Mouse (Mus musculus): ENCODE measurements around the gene Cdk16. TPM values are rescaled to one million over a fixed set of nuclear protein-coding genes. Genes with fewer than 3 reads are reported as not detected.
"Not testable (repeated sequence)": the region's sequence is repeated elsewhere in the genome, so short reads cannot be mapped to it uniquely, and the experiment has no call there.

Cdk16 gene
- polyA plus RNA-seq, 1 experiment from 2014 or later: 112 TPM

- DNase-seq: no peak
Observed at GRCm38 (mm10) chrX:20705083-20705402, 17.3 kb downstream of the Cdk16 start.

GRCm38 (mm10) chrX:20728681-20729080 is 40.9 kb downstream of the Cdk16 start:
- no peak for ATAC-seq (ENCODE audit: low FRiP score, low TSS enrichment)
- no peaks in the 10 kb centered on the region for H3K4me1 ChIP-seq (ENCODE audit: control insufficient read depth, insufficient read depth, low read length)
- no peak overlapping the region for H3K9ac ChIP-seq (replicated peaks; ENCODE audit: low read length)
- no peaks in the 10 kb centered on the region for H3K9me3 ChIP-seq (ENCODE audit: control insufficient read depth, low read length)
- H3K4me2 ChIP-seq (ENCODE audit: low read length): no peak overlapping the region
- WGBS: 79% methylated on average over 5 of the region's 5 CpGs
- no peak for DNase-seq
- H3K36me3 ChIP-seq (ENCODE audit: control insufficient read depth, insufficient read depth, low read length): no peaks in the 10 kb centered on the region
- no peak overlapping the region for H3K4me3 ChIP-seq (replicated peaks; ENCODE audit: low read depth, low read length)
- H3K27ac ChIP-seq (replicated peaks; ENCODE audit: low read depth, low read length): no peak overlapping the region
- no peaks in the 10 kb centered on the region for H3K27me3 ChIP-seq (ENCODE audit: control insufficient read depth, insufficient read depth, low read length)

More at GRCm38 (mm10) chrX:20705083-20705402, 17.3 kb downstream of the Cdk16 start:
- no peaks in the 10 kb centered on the region for H3K9me3 ChIP-seq (ENCODE audit: control insufficient read depth, low read length)
- no peaks in the 10 kb centered on the region for H3K36me3 ChIP-seq (ENCODE audit: control insufficient read depth, insufficient read depth, low read length)
- H3K27ac ChIP-seq (replicated peaks; ENCODE audit: low read depth, low read length): no peak overlapping the region
- no peak for ATAC-seq (ENCODE audit: low FRiP score, low TSS enrichment)
- WGBS: 31% methylated on average over 3 of the region's 3 CpGs
- no peaks in the 10 kb centered on the region for H3K4me1 ChIP-seq (ENCODE audit: control insufficient read depth, insufficient read depth, low read length)
- H3K4me3 ChIP-seq (replicated peaks; ENCODE audit: low read depth, low read length): peak overlapping the region; percentile 62
- peak overlapping the region; percentile 51 for H3K4me2 ChIP-seq (ENCODE audit: low read length)
- no peaks in the 10 kb centered on the region for H3K27me3 ChIP-seq (ENCODE audit: control insufficient read depth, insufficient read depth, low read length)
- H3K9ac ChIP-seq (replicated peaks; ENCODE audit: low read length): peak overlapping the region; percentile 64; the same call in 1 of the 2 replicates

GRCm38 (mm10) chrX:20730048-20730447 is 42.3 kb downstream of the Cdk16 start:
- H3K4me2 ChIP-seq (ENCODE audit: low read length); H3K9me3 ChIP-seq (ENCODE audit: control insufficient read depth, low read length); DNase-seq; H3K4me3 ChIP-seq (replicated peaks; ENCODE audit: low read depth, low read length); ATAC-seq (ENCODE audit: low FRiP score, low TSS enrichment); H3K27ac ChIP-seq (replicated peaks; ENCODE audit: low read depth, low read length); H3K36me3 ChIP-seq (ENCODE audit: control insufficient read depth, insufficient read depth, low read length); H3K27me3 ChIP-seq (ENCODE audit: control insufficient read depth, insufficient read depth, low read length); H3K9ac ChIP-seq (replicated peaks; ENCODE audit: low read length); H3K4me1 ChIP-seq (ENCODE audit: control insufficient read depth, insufficient read depth, low read length): not testable (repeated sequence)
- WGBS: 40% methylated on average over 10 of the region's 10 CpGs

- H3K4me3 ChIP-seq (replicated peaks; ENCODE audit: low read depth, low read length): no peak overlapping the region
- no peak overlapping the region for H3K27ac ChIP-seq (replicated peaks; ENCODE audit: low read depth, low read length)
- no peaks in the 10 kb centered on the region for H3K9me3 ChIP-seq (ENCODE audit: control insufficient read depth, low read length)
- H3K9ac ChIP-seq (replicated peaks; ENCODE audit: low read length): no peak overlapping the region
- no peaks in the 10 kb centered on the region for H3K36me3 ChIP-seq (ENCODE audit: control insufficient read depth, insufficient read depth, low read length)
- H3K4me2 ChIP-seq (ENCODE audit: low read length): no peak overlapping the region
- no peaks in the 10 kb centered on the region for H3K27me3 ChIP-seq (ENCODE audit: control insufficient read depth, insufficient read depth, low read length)
- ATAC-seq (ENCODE audit: low FRiP score, low TSS enrichment) (no peak), DNase-seq (no peak)
- H3K4me1 ChIP-seq (ENCODE audit: control insufficient read depth, insufficient read depth, low read length): no peaks in the 10 kb centered on the region
- 97% methylated on average over 4 of the region's 4 CpGs for WGBS
Observed at GRCm38 (mm10) chrX:20736479-20736878, 48.7 kb downstream of the Cdk16 start.

- no peak overlapping the region for H3K4me2 ChIP-seq (ENCODE audit: low read length)
- H3K9ac ChIP-seq (replicated peaks; ENCODE audit: low read length): no peak overlapping the region
- H3K27ac ChIP-seq (replicated peaks; ENCODE audit: low read depth, low read length): no peak overlapping the region
- no peaks in the 10 kb centered on the region for H3K27me3 ChIP-seq (ENCODE audit: control insufficient read depth, insufficient read depth, low read length)
- ATAC-seq (ENCODE audit: low FRiP score, low TSS enrichment) (no peak), DNase-seq (no peak)
- no peak overlapping the region for H3K4me3 ChIP-seq (replicated peaks; ENCODE audit: low read depth, low read length)
- WGBS: 95% methylated on average over 2 of the region's 2 CpGs
- H3K36me3 ChIP-seq (ENCODE audit: control insufficient read depth, insufficient read depth, low read length): no peaks in the 10 kb centered on the region
- no peaks in the 10 kb centered on the region for H3K9me3 ChIP-seq (ENCODE audit: control insufficient read depth, low read length)
- H3K4me1 ChIP-seq (ENCODE audit: control insufficient read depth, insufficient read depth, low read length): no peaks in the 10 kb centered on the region
Observed at GRCm38 (mm10) chrX:20748829-20749228, 61.1 kb downstream of the Cdk16 start.

Other genes starting within 250 kb of the Cdk16 start
- 0.49 and 0.86 TPM in 2 replicates for gene Rgn, start 138.2 kb upstream of the Cdk16 start, polyA plus RNA-seq (2014; fragmentation: Nextera tagmentation; extraction: Ambion mirVana)
- gene Rbm10, start 70.5 kb upstream of the Cdk16 start, polyA plus RNA-seq (2014; fragmentation: Nextera tagmentation; extraction: Ambion mirVana): 54.8 and 57.0 TPM in 2 replicates
- gene Ndufb11, start 70.3 kb upstream of the Cdk16 start, polyA plus RNA-seq (2014; fragmentation: Nextera tagmentation; extraction: Ambion mirVana): 223 and 258 TPM in 2 replicates
- 306 and 398 TPM in 2 replicates for gene Uba1, start 29.6 kb upstream of the Cdk16 start, polyA plus RNA-seq (2014; fragmentation: Nextera tagmentation; extraction: Ambion mirVana)
- gene Usp11, start 16.0 kb downstream of the Cdk16 start, polyA plus RNA-seq (2014; fragmentation: Nextera tagmentation; extraction: Ambion mirVana): 68.7 and 91.6 TPM in 2 replicates
- 292 and 335 TPM in 2 replicates for gene Araf, start 109.9 kb downstream of the Cdk16 start, polyA plus RNA-seq (2014; fragmentation: Nextera tagmentation; extraction: Ambion mirVana)
- 1.9 and 3.5 TPM in 2 replicates for gene Timp1, start 182.2 kb downstream of the Cdk16 start, polyA plus RNA-seq (2014; fragmentation: Nextera tagmentation; extraction: Ambion mirVana)
- 55.7 and 66.9 TPM in 2 replicates for gene Syn1, start 233.1 kb downstream of the Cdk16 start, polyA plus RNA-seq (2014; fragmentation: Nextera tagmentation; extraction: Ambion mirVana)
- 6.0 and 6.4 TPM in 2 replicates for gene Cfp, start 243.6 kb downstream of the Cdk16 start, polyA plus RNA-seq (2014; fragmentation: Nextera tagmentation; extraction: Ambion mirVana)